Mouse (Mus musculus): Measurements from ENCODE around the gene Rec8. TPM values are rescaled to one million over a fixed set of nuclear protein-coding genes. Genes with fewer than 3 reads are reported as not detected.

Rec8 gene
- total RNA-seq, 1 experiment from 2014 or later = 8.1 TPM

Other genes with a start within 250 kb of the Rec8 start
- gene Dhrs4, start 139.3 kb upstream of the Rec8 start, total RNA-seq (2017) = 77.1 and 95.0 TPM in 2 replicates
- 0.15 and 2.1 TPM in 2 replicates for gene Carmil3, start 127.4 kb upstream of the Rec8 start, total RNA-seq (2017)
- gene Cpne6, start 107.6 kb upstream of the Rec8 start, total RNA-seq (2017) = not detected in 2 replicates
- not detected in 2 replicates for gene Nrl, start 93.1 kb upstream of the Rec8 start, total RNA-seq (2017)
- gene Pck2, start 77.8 kb upstream of the Rec8 start, total RNA-seq (2017) = 47.8 and 51.1 TPM in 2 replicates
- gene Dcaf11, start 58.0 kb upstream of the Rec8 start, total RNA-seq (2017) = 41.6 and 79.5 TPM in 2 replicates
- not detected in 2 replicates for gene A730061H03Rik, start 57.6 kb upstream of the Rec8 start, total RNA-seq (2017)
- 1.3 TPM in 1 of 2 replicates, not detected in the other for gene Fitm1, start 42.4 kb upstream of the Rec8 start, total RNA-seq (2017)
- gene Psme1, start 39.9 kb upstream of the Rec8 start, total RNA-seq (2017) = 329 and 372 TPM in 2 replicates
- 19.1 and 24.3 TPM in 2 replicates for gene Emc9, start 32.7 kb upstream of the Rec8 start, total RNA-seq (2017)
- 217 and 241 TPM in 2 replicates for gene Psme2, start 26.9 kb upstream of the Rec8 start, total RNA-seq (2017)
- 11.9 and 21.2 TPM in 2 replicates for gene Rnf31, start 26.3 kb upstream of the Rec8 start, total RNA-seq (2017)
- 38.5 and 39.8 TPM in 2 replicates for gene Irf9, start 14.5 kb upstream of the Rec8 start, total RNA-seq (2017)
- gene Ipo4, start 17.9 kb downstream of the Rec8 start, total RNA-seq (2017) = 23.0 and 64.0 TPM in 2 replicates
- gene Gm49378, start 19.9 kb downstream of the Rec8 start, total RNA-seq (2017) = 0.87 and 9.9 TPM in 2 replicates
- gene Tm9sf1, start 25.8 kb downstream of the Rec8 start, total RNA-seq (2017) = 42.8 and 66.8 TPM in 2 replicates
- 0.27 and 0.82 TPM in 2 replicates for gene Tssk4, start 32.1 kb downstream of the Rec8 start, total RNA-seq (2017)
- 26.2 and 28.2 TPM in 2 replicates for gene Mdp1, start 42.5 kb downstream of the Rec8 start, total RNA-seq (2017)
- 39.3 and 46.1 TPM in 2 replicates for gene Gmpr2, start 53.9 kb downstream of the Rec8 start, total RNA-seq (2017)
- 345 and 391 TPM in 2 replicates for gene Nedd8, start 54.1 kb downstream of the Rec8 start, total RNA-seq (2017)
- 20.9 and 24.1 TPM in 2 replicates for gene Tinf2, start 63.8 kb downstream of the Rec8 start, total RNA-seq (2017)
- gene Tgm1, start 95.9 kb downstream of the Rec8 start, total RNA-seq (2017) = 1.9 and 2.8 TPM in 2 replicates
- 11.6 and 15.0 TPM in 2 replicates for gene Rabggta, start 104.2 kb downstream of the Rec8 start, total RNA-seq (2017)
- 8.3 and 23.9 TPM in 2 replicates for gene Dhrs1, start 127.7 kb downstream of the Rec8 start, total RNA-seq (2017)
- gene Nop9, start 127.7 kb downstream of the Rec8 start, total RNA-seq (2017) = 21.4 and 22.7 TPM in 2 replicates
- 0.14 and 1.1 TPM in 2 replicates for gene Cideb, start 140.4 kb downstream of the Rec8 start, total RNA-seq (2017)
- gene Ltb4r2, start 143.4 kb downstream of the Rec8 start, total RNA-seq (2017) = 0.46 and 0.49 TPM in 2 replicates
- gene Ltb4r1, start 147.9 kb downstream of the Rec8 start, total RNA-seq (2017) = 1.5 and 6.3 TPM in 2 replicates
- not detected in 2 replicates for gene Adcy4, start 166.1 kb downstream of the Rec8 start, total RNA-seq (2017)
- 33.0 and 43.3 TPM in 2 replicates for gene Ripk3, start 170.8 kb downstream of the Rec8 start, total RNA-seq (2017)
- gene Nfatc4, start 205.1 kb downstream of the Rec8 start, total RNA-seq (2017) = not detected in 2 replicates
- gene Nynrin, start 236.0 kb downstream of the Rec8 start, total RNA-seq (2017) = 5.9 and 6.5 TPM in 2 replicates

Measured in common myeloid progenitor, adult 5-6 weeks (primary cell).